Mouse (Mus musculus) brain, embryonic 14.5 days (tissue): Measurements from ENCODE around the gene Atg16l1.

Experiments used
- CTCF ChIP-seq: fragments of 200-500 bp; IDR thresholded peaks from 2 replicates; pipeline ENCODE4 v1.5.1; 2012; ENCODE audit warnings: inconsistent platforms, mild to moderate bottlenecking, moderate library complexity, borderline replicate concordance; ENCODE audit not compliant: insufficient read depth, insufficient read length; ENCODE audit errors: extremely low read depth
- POLR2A ChIP-seq: fragments of 200-500 bp; IDR thresholded peaks from 2 replicates; pipeline ENCODE4 v1.6.1; 2012; ENCODE audit warnings: mild to moderate bottlenecking, inconsistent platforms, borderline replicate concordance; ENCODE audit not compliant: poor library complexity, insufficient read depth, insufficient read length, severe bottlenecking; ENCODE audit errors: extremely low read depth

- TF ChIP-seq CTCF (no peak), POLR2A (no peak)
Observed at GRCm38 (mm10) chr1:87811391-87811790, 55.7 kb downstream of the Atg16l1 start.
